Mouse (Mus musculus) heart, embryonic 11.5 days (tissue): Measurements from ENCODE around the gene Pir. TPM values are rescaled to one million over a fixed set of nuclear protein-coding genes. Genes with fewer than 3 reads are reported as not detected.

Experiments
- ATAC-seq: fragments of 200-750 bp; cut with Nextera tagmentation; replicated peaks from 2 replicates; pipeline ENCODE4 v1.8.0; 2017; ENCODE audit warnings: moderate library complexity; ENCODE audit not compliant: insufficient number of reproducible peaks, low FRiP score, low TSS enrichment
- H3K27ac ChIP-seq: fragments of 300-500 bp; sonication (generic); 2 replicates; pipeline ENCODE4 v1.5.1; 2014; ENCODE audit warnings: mild to moderate bottlenecking, low read depth, low read length
- H3K27me3 ChIP-seq: fragments of 300-500 bp; sonication (generic); 2 replicates; pipeline ENCODE4 v1.6.1; 2014; ENCODE audit warnings: mild to moderate bottlenecking, low read length, mixed read lengths; ENCODE audit not compliant: control insufficient read depth, insufficient read depth
- H3K36me3 ChIP-seq: fragments of 300-500 bp; sonication (generic); 2 replicates; pipeline ENCODE4 v1.6.1; 2014; ENCODE audit warnings: mild to moderate bottlenecking, low read length, moderate library complexity, mixed read lengths; ENCODE audit not compliant: control insufficient read depth, insufficient read depth
- H3K4me1 ChIP-seq: fragments of 300-500 bp; sonication (generic); 2 replicates; pipeline ENCODE4 v1.6.1; 2014; ENCODE audit warnings: low read length; ENCODE audit not compliant: control insufficient read depth, insufficient read depth
- H3K4me2 ChIP-seq: fragments of 300-500 bp; sonication (generic); 2 replicates; pipeline ENCODE4 v1.6.1; 2014; ENCODE audit warnings: mild to moderate bottlenecking, moderate library complexity
- H3K4me3 ChIP-seq: fragments of 300-500 bp; sonication (generic); 2 replicates; pipeline ENCODE4 v1.5.1; 2014; ENCODE audit warnings: low read depth, low read length
- H3K9ac ChIP-seq: fragments of 300-500 bp; sonication (generic); 2 replicates; pipeline ENCODE4 v1.6.1; 2014; ENCODE audit warnings: mild to moderate bottlenecking, low read depth, low read length, moderate library complexity
- H3K9me3 ChIP-seq: fragments of 300-500 bp; sonication (generic); replicated peaks from 2 replicates; pipeline ENCODE4 v1.6.1; 2016; ENCODE audit warnings: low read length; ENCODE audit not compliant: control insufficient read depth
- WGBS: fragments of 180-500 bp; shearing (Covaris S2); extraction: QIAGEN DNeasy Blood & Tissue Kit; methylation state at CpG from one replicate; pipeline ENCODE4 v1.1.7; 2014; ENCODE audit not compliant: insufficient replicate concordance; 5-methylcytosine and 5-hydroxymethylcytosine counted together
- polyA plus RNA-seq: library from polyadenylated mRNA; unstranded; fragments of >200 nt; fragmentation: Nextera tagmentation; extraction: Ambion mirVana; gene quantifications from 2 replicates; pipeline ENCODE4 v1.2.1, GENCODE M21; 2014

Gene Pir
- polyA plus RNA-seq, 1 experiment from 2014 or later: 10.5 TPM

DNA sequence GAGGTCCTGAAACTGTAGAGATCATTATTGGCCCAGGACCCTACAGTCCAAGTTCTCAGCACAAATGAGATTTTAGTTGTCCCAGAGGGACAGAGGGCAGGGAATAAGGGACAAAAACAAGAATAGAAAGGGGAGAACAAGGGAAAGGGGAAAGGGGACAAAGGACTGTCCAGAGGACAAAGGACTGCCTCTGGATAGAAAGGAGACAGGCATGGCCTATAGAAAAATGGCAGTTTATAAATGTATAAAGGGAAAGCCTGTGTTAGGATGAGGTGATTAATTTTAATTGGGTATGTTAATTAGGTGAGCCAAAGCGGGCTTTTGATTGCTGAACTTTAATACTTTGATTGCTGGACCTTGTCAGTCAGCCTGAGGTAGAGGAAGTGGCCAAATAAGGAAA lies 4.3 kb upstream of the Pir start:
- H3K9me3 ChIP-seq: no peaks in the 10 kb centered on the region
- H3K4me3 ChIP-seq: no peak overlapping the region
- WGBS: 55% methylated on average over 1 of the region's 1 CpGs

DNA sequence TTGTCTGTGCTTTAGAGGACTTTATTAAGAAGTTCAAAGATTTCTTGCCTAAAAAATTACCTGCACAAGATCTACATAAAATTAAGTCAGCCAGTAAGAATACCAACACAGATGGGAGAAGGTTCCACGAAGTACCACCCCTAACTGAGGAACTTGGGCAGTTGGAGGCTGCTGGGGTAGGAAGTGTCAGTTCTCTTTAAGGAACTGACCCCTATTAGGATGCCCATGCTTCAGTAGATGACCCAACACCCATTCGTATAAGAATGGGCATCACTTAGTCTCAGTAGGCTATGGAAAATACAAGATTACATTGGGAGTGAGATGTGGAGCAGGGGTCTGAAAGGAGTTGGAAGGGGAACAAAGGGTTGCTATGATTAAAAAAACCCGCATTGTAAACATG lies 1.4 kb downstream of the Pir start:
- Histone ChIP-seq H3K27me3 (no peaks in the 10 kb centered on the region), H3K9me3 (no peaks in the 10 kb centered on the region), H3K4me2 (no peak overlapping the region), H3K36me3 (no peaks in the 10 kb centered on the region), H3K27ac (no peak overlapping the region), H3K4me1 (no peaks in the 10 kb centered on the region), H3K9ac (no peak overlapping the region), H3K4me3 (no peak overlapping the region)
- WGBS: 80% methylated on average over 3 of the region's 3 CpGs
- no peak for ATAC-seq

More for the DNA sequence above, 4.3 kb upstream of the Pir start:
- no peaks in the 10 kb centered on the region for H3K4me1 ChIP-seq
- no peak for ATAC-seq
- no peak overlapping the region for H3K4me2 ChIP-seq
- no peaks in the 10 kb centered on the region for H3K36me3 ChIP-seq
- H3K27ac ChIP-seq: no peak overlapping the region
- H3K9ac ChIP-seq: no peak overlapping the region
- no peaks in the 10 kb centered on the region for H3K27me3 ChIP-seq

DNA sequence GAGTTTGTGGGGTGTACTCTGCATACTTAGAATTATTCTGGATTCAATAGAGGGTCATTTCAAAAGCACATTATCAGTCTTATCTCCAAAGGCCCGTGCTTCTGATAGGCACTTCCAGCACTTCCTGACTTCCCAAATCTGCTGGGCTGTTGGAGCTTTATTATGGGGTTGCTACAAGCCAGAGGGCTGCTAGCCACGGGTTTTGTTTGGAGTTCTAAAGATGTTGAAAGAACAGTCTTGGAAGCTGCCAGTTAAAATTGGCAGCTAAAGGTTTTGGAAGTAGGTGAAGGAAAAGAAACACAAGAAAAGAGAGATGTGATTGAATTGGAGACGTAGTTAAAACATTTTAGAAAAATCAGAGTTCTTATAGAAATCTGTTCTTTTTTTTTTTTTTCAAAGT lies 6.4 kb downstream of the Pir start:
- no peak overlapping the region for H3K4me2 ChIP-seq
- no peak for ATAC-seq
- no peak overlapping the region for H3K27ac ChIP-seq
- no peaks in the 10 kb centered on the region for H3K27me3 ChIP-seq
- 43% methylated on average over 3 of the region's 3 CpGs for WGBS
- H3K4me3 ChIP-seq: no peak overlapping the region
- H3K36me3 ChIP-seq: no peaks in the 10 kb centered on the region
- H3K9ac ChIP-seq: no peak overlapping the region
- no peaks in the 10 kb centered on the region for H3K4me1 ChIP-seq
- H3K9me3 ChIP-seq: no peaks in the 10 kb centered on the region

DNA sequence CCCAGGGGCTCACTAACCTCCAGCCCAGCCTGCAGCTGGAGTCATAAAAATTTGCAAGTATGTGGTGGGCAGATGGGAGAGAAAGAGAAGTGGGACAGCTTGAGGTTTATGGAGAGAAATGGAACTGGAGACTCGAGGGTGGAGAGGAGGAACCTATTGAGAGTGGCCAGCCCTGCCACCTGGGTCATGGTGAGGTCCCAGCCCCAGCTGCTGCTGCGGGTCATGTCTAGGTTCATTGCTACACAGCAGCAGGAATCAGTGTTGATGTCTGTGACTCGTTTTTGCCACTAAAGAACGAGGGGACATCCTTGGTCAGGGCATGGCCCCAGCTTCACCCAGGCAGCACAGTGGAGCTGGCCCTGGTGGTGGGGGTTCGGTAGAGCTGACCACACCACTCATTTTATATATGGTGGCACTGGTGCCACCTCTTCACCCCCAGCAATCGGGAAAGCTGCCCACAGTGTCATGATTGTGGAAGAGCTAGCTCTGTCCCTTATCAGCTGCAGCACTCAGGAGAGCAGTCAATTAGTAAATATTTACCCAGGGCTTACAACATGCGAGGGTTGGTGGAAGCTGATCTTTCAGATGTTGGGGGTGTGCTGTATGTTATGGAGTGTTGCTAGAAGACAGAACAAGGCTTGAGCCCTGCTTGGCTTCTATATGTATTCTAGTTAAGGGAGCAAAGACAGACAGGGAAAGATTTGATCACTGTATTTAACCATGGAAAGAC lies 11.9 kb downstream of the Pir start:
- Histone ChIP-seq H3K27me3 (no peaks in the 10 kb centered on the region), H3K4me3 (no peak overlapping the region), H3K27ac (no peak overlapping the region), H3K9ac (no peak overlapping the region), H3K4me1 (no peaks in the 10 kb centered on the region), H3K9me3 (no peaks in the 10 kb centered on the region), H3K36me3 (no peaks in the 10 kb centered on the region), H3K4me2 (no peak overlapping the region)
- WGBS: 51% methylated on average over 7 of the region's 7 CpGs
- ATAC-seq: no peak

DNA sequence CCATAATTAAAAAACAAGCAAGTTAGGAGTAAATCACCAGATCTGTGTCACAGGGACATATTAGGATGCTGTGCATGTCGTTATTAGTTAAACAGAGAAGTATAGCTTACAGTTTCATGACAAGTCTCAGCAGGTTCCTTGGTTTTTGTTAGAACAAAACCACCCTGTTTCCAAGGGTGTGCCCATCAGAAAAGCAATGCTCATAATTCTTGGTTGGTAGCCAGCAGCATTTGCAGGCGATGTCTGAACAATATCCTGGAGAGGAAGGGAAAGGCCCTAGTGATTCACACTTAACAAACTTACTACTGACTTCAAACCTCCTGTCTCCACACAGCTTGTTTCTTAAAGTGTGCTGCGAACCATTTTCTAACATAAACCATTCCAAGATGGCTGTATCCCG lies 14.6 kb downstream of the Pir start:
- 79% methylated on average over 4 of the region's 4 CpGs for WGBS
- Histone ChIP-seq H3K36me3 (no peaks in the 10 kb centered on the region), H3K27ac (no peak overlapping the region), H3K4me1 (no peaks in the 10 kb centered on the region), H3K9ac (no peak overlapping the region), H3K27me3 (no peaks in the 10 kb centered on the region), H3K4me2 (no peak overlapping the region), H3K9me3 (no peaks in the 10 kb centered on the region), H3K4me3 (no peak overlapping the region)
- no peak for ATAC-seq

DNA sequence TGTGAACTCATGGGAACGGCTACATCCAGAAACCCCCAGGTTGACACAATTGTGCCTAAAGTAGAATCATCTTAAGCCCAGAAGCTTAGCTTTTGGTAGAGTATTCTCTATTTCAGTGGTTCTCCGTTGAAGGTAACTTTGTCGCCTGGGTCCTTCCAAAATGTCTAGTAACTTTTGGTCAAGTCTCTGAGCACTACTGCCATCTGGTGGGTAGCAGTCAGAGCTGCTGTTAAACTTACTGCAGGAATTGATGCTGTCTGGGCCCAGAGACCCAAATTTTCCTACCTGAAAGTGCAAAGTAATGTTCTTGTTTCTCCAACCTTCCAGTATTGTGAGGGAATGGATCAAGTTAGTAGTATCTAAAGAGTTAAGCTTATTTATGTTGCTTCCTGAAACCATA lies 17.9 kb downstream of the Pir start:
- H3K4me1 ChIP-seq: no peaks in the 10 kb centered on the region
- no peak overlapping the region for H3K27ac ChIP-seq
- no peaks in the 10 kb centered on the region for H3K27me3 ChIP-seq
- no peaks in the 10 kb centered on the region for H3K36me3 ChIP-seq
- WGBS: 57% methylated on average over 3 of the region's 3 CpGs
- no peak overlapping the region for H3K4me3 ChIP-seq
- H3K9ac ChIP-seq: no peak overlapping the region
- H3K4me2 ChIP-seq: no peak overlapping the region
- ATAC-seq: no peak
- no peaks in the 10 kb centered on the region for H3K9me3 ChIP-seq

DNA sequence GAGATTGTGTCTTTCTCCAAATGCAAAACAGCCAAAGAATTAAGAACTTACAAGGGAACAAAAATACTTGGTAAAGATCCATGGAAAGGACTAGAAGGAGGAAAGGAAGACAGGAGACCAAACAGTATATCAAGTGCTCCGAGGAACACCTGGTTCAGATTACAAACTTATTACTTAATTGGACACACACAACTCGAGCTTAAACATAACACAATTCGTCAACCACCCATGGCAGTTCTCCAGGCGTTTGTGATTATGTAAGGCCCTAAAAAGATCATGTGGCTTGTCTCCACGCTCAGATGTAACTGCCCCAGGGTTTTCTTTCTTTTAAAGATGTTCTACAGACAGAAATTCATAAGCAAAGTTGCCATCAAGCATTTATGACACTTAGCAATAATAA lies 22.0 kb downstream of the Pir start:
- Histone ChIP-seq H3K9ac (no peak overlapping the region), H3K36me3 (no peaks in the 10 kb centered on the region), H3K4me2 (no peak overlapping the region), H3K4me3 (no peak overlapping the region), H3K27me3 (no peaks in the 10 kb centered on the region), H3K9me3 (no peaks in the 10 kb centered on the region), H3K27ac (no peak overlapping the region), H3K4me1 (no peaks in the 10 kb centered on the region)
- 55% methylated on average over 5 of the region's 5 CpGs for WGBS
- ATAC-seq: no peak

DNA sequence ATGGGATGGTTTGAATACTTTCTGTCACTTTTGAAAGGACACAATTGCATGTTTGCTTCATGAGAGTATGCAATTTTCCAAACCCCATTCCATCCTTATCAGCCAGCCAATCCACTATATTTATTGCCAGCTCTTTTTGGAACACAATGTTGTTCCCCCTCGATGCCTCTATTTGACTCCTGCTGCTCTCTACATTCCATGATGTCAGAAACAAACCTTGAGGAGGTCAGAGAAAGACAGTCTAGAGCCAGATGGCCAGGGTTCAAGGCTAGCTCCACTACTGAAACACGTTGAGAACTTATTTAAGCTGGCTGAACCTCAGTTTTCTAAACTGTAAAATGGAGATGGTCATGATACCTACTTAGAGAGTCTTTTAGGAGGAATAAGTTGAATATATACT lies 37.1 kb downstream of the Pir start:
- H3K9me3 ChIP-seq: no peaks in the 10 kb centered on the region
- no peaks in the 10 kb centered on the region for H3K36me3 ChIP-seq
- no peak overlapping the region for H3K4me3 ChIP-seq
- no peaks in the 10 kb centered on the region for H3K4me1 ChIP-seq
- no peak overlapping the region for H3K27ac ChIP-seq
- H3K27me3 ChIP-seq: no peaks in the 10 kb centered on the region
- ATAC-seq: no peak
- 62% methylated on average over 2 of the region's 2 CpGs for WGBS
- no peak overlapping the region for H3K4me2 ChIP-seq
- H3K9ac ChIP-seq: no peak overlapping the region

DNA sequence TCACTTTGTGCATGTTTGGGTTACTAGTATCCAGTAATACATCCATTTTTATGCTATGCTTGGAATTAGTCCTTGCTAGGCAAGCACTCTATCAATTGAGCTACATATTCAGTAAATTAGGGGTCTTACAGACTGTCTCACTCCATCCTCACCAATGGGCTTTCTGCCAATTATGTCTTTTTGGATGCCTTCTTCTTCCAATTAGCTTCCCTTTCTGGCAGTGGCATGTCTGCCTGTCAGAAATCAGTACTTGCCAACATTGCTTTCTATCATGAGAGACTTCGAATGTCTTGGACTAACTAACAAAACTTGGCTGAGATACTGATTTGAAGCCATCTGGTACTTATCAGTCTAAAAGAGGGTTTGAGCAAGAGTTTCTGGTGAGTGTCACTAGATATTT lies 44.7 kb downstream of the Pir start:
- WGBS: 34% methylated on average over 1 of the region's 1 CpGs
- H3K4me3 ChIP-seq: no peak overlapping the region
- H3K4me2 ChIP-seq: no peak overlapping the region
- no peak overlapping the region for H3K27ac ChIP-seq
- ATAC-seq: no peak
- no peaks in the 10 kb centered on the region for H3K9me3 ChIP-seq
- H3K36me3 ChIP-seq: no peaks in the 10 kb centered on the region
- no peaks in the 10 kb centered on the region for H3K27me3 ChIP-seq
- no peaks in the 10 kb centered on the region for H3K4me1 ChIP-seq
- no peak overlapping the region for H3K9ac ChIP-seq
